9 mouse cellular contexts compared by ENCODE assay signal in the genomic region with DNA sequence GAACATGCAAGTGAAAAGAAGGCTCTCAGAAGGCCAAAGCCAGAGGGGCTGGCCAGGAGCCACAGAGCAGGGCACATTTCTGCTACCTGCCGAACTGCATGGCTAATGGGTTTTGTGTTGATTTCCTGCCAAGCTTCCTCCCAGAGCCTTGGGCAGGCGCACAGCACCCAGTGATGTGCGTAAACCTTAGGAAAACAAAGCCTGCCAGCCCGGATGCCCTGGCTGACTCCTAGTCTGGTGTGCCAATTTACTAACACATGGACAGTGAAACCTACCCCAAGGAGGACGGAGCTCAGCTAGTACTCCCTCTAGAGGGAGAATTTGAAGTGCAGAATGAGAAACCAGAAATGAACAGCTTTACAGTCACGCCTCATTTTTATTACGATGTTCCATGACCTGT. TPM values are rescaled to one million over a fixed set of nuclear protein-coding genes. Genes with fewer than 3 reads are reported as not detected.
A peak's percentile ranks its signal among the peaks of the same experiment; 100 is the strongest.
DNase-seq lines count a peak whose midpoint lies in the region; ATAC-seq and TF ChIP-seq lines count a peak whose summit lies in the region.
"Had no signal": no experiment of that assay in that cellular context is flagged by ENCODE, and none has a peak within 500 bp of the region (broad histone marks: within the 10 kb centered on the region; RNA-seq: fewer than 3 reads in every experiment).

No protein-coding gene starts in this region.

- intact Hi-C loops in heart, postnatal 14 days (cut with DNase I): no loop called here

- no peaks in the 10 kb centered on the region for H3K4me1 ChIP-seq in heart, embryonic 15.5 days (replicated peaks)
- no peaks in the 10 kb centered on the region for H3K4me1 ChIP-seq in forebrain, postnatal 0 days (ENCODE audit: insufficient read depth)
- H3K4me1 ChIP-seq in neural tube, embryonic 14.5 days (ENCODE audit: control insufficient read depth, insufficient read depth, low read length): no peaks in the 10 kb centered on the region

- no peak for DNase-seq in heart, postnatal 14 days
- peak; percentile 18 for DNase-seq in thymus, postnatal 25 days
- no peak for DNase-seq in thymus, postnatal 4 days
- DNase-seq in forebrain, postnatal 0 days: peak; percentile 57
- DNase-seq in layer of hippocampus, adult 8-10 months (ENCODE audit: low spot score in 2 of 2): peak; percentile 21 to 29
- no peak for DNase-seq in right cerebral cortex, postnatal 36 days (ENCODE audit: low spot score in 2 of 2)

- H3K27ac ChIP-seq in heart, embryonic 15.5 days: no peak overlapping the region
- H3K27ac ChIP-seq in forebrain, postnatal 0 days (ENCODE audit: low read depth, low read length): no peak overlapping the region
- H3K27ac ChIP-seq in neural tube, embryonic 14.5 days (ENCODE audit: low read depth, low read length): peak overlapping the region; percentile 44; the same call in 1 of the 2 replicates

- peaks cover 27% of the 10 kb centered on the region for H3K36me3 ChIP-seq in heart, embryonic 15.5 days
- no peaks in the 10 kb centered on the region for H3K36me3 ChIP-seq in forebrain, postnatal 0 days (ENCODE audit: insufficient read depth)
- no peaks in the 10 kb centered on the region for H3K36me3 ChIP-seq in neural tube, embryonic 14.5 days (ENCODE audit: control insufficient read depth, insufficient read depth, low read length)

- 65% methylated on average over 7 of the region's 7 CpGs for WGBS in heart, embryonic 15.5 days
- 37% methylated on average over 7 of the region's 7 CpGs for WGBS in forebrain, postnatal 0 days
- WGBS in neural tube, embryonic 14.5 days: 41% methylated on average over 7 of the region's 7 CpGs

- 0 out of 2 replicates have a peak, but pooled peaks have one; percentile 18 for ATAC-seq in heart, embryonic 15.5 days (replicated peaks; ENCODE audit: insufficient number of reproducible peaks, insufficient read depth, low FRiP score, low read depth)
- ATAC-seq in forebrain, postnatal 0 days: peak; percentile 73
- peak; percentile 85; the same call in 1 of the 2 replicates for ATAC-seq in neural tube, embryonic 14.5 days (ENCODE audit: low read depth)

- H3K9ac ChIP-seq in heart, embryonic 15.5 days: no peak overlapping the region
- H3K9ac ChIP-seq in forebrain, postnatal 0 days: no peak overlapping the region
- H3K9ac ChIP-seq in neural tube, embryonic 14.5 days (replicated peaks; ENCODE audit: low read depth, low read length): no peak overlapping the region

- no peak overlapping the region for H3K4me2 ChIP-seq in heart, embryonic 15.5 days
- no peak overlapping the region for H3K4me2 ChIP-seq in forebrain, postnatal 0 days (ENCODE audit: low read depth)
- H3K4me2 ChIP-seq in neural tube, embryonic 14.5 days (ENCODE audit: low read depth, low read length): no peak overlapping the region

- no peak overlapping the region for H3K4me3 ChIP-seq in heart, embryonic 15.5 days
- no peak overlapping the region for H3K4me3 ChIP-seq in forebrain, postnatal 0 days (ENCODE audit: low read depth, low read length)
- H3K4me3 ChIP-seq in neural tube, embryonic 14.5 days (ENCODE audit: low read depth, low read length): no peak overlapping the region

- H3K27me3 ChIP-seq in heart, embryonic 15.5 days: no peaks in the 10 kb centered on the region
- H3K27me3 ChIP-seq in forebrain, postnatal 0 days (ENCODE audit: insufficient read depth, low read length): no peaks in the 10 kb centered on the region
- H3K27me3 ChIP-seq in neural tube, embryonic 14.5 days (ENCODE audit: control insufficient read depth, insufficient read depth, low read length): no peaks in the 10 kb centered on the region

- H3K9me3 ChIP-seq in heart, embryonic 15.5 days (replicated peaks): no peaks in the 10 kb centered on the region
- no peaks in the 10 kb centered on the region for H3K9me3 ChIP-seq in forebrain, postnatal 0 days (ENCODE audit: low read length)
- H3K9me3 ChIP-seq in neural tube, embryonic 14.5 days (ENCODE audit: control insufficient read depth, low read length): no peaks in the 10 kb centered on the region

- TF ChIP-seq CTCF in forebrain, postnatal 0 days (IDR thresholded peaks at IDR 0.05; ENCODE audit: low read depth): peak; percentile 52

RNA-seq across cellular contexts. Expression of a gene that starts 50.0 kb away (rescaled TPM):
- polyA plus RNA-seq in heart, embryonic 15.5 days (2015; fragmentation: Nextera tagmentation; extraction: Ambion mirVana): 38.2 and 44.2 TPM in 2 replicates
- 10 to 100 TPM; 23.5 to 24.8 TPM for total RNA-seq in heart, postnatal 14 days (2021)
- total RNA-seq in forebrain, postnatal 0 days (2014; rRNA removed): 3.8 and 6.1 TPM in 2 replicates
- 4.6 and 5.1 TPM in 2 replicates for polyA plus RNA-seq in forebrain, postnatal 0 days (2015; fragmentation: Nextera tagmentation; extraction: Ambion mirVana)
- 10 to 100 TPM in 1 of 4 experiments, 1 to 10 TPM in 3; 4.5 to 10.9 (median 6.7) TPM for total RNA-seq in layer of hippocampus, adult 8-10 months (2022)
- 3.4 and 11.6 TPM in 2 replicates for polyA plus RNA-seq in neural tube, embryonic 14.5 days (2014; fragmentation: Nextera tagmentation; extraction: Ambion mirVana)
- total RNA-seq: MEL had no signal

RNA-seq across cellular contexts. Expression of a gene that starts 59.9 kb away (rescaled TPM):
- polyA plus RNA-seq in heart, embryonic 15.5 days (2015; fragmentation: Nextera tagmentation; extraction: Ambion mirVana): 0.68 and 0.84 TPM in 2 replicates
- 1 to 10 TPM in 1 of 2 experiments, under 1 TPM in 1; 0.96 to 1.7 TPM for total RNA-seq in heart, postnatal 14 days (2021)
- total RNA-seq in forebrain, postnatal 0 days (2014; rRNA removed): 0.31 and 0.81 TPM in 2 replicates
- 0.18 and 0.25 TPM in 2 replicates for polyA plus RNA-seq in forebrain, postnatal 0 days (2015; fragmentation: Nextera tagmentation; extraction: Ambion mirVana)
- total RNA-seq in layer of hippocampus, adult 8-10 months (2022): 1 to 10 TPM; 1.4 to 2.8 (median 2.1) TPM
- polyA plus RNA-seq in neural tube, embryonic 14.5 days (2014; fragmentation: Nextera tagmentation; extraction: Ambion mirVana): 0.20 and 0.39 TPM in 2 replicates

Comparison
In these comparisons a context has a peak if more than half of its experiments do, and no peak if none do; other contexts are left out.
1. DNase-seq: peak in thymus, postnatal 25 days (single experiment), forebrain, postnatal 0 days (single experiment) and layer of hippocampus, adult 8-10 months (2 of 2); none in heart, postnatal 14 days (0 of 2), thymus, postnatal 4 days (single experiment) and right cerebral cortex, postnatal 36 days (0 of 2).
2. ATAC-seq: peak in every context shown above with its lines; median percentile 85 in neural tube, embryonic 14.5 days; 73 in forebrain, postnatal 0 days; 18 in heart, embryonic 15.5 days.